Mouse (Mus musculus) adrenal gland, postnatal 14 days (tissue): ENCODE results near the gene Polr3gl. TPM values are rescaled to one million over a fixed set of nuclear protein-coding genes. Genes with fewer than 3 reads are reported as not detected.
A peak's percentile ranks its signal among the peaks of the same experiment; 100 is the strongest.

ENCODE experiments used
- DNase-seq: peaks from one replicate; pipeline ENCODE4 v3.0.0; 2021; ENCODE audit warnings: mixed read lengths
- total RNA-seq: library from RNA; stranded (reverse); gene quantifications from 2 replicates; pipeline ENCODE4 v1.2.3, GENCODE M21; 2021

The Polr3gl gene
- total RNA-seq, 1 experiment from 2014 or later = 36.1 TPM

DNA sequence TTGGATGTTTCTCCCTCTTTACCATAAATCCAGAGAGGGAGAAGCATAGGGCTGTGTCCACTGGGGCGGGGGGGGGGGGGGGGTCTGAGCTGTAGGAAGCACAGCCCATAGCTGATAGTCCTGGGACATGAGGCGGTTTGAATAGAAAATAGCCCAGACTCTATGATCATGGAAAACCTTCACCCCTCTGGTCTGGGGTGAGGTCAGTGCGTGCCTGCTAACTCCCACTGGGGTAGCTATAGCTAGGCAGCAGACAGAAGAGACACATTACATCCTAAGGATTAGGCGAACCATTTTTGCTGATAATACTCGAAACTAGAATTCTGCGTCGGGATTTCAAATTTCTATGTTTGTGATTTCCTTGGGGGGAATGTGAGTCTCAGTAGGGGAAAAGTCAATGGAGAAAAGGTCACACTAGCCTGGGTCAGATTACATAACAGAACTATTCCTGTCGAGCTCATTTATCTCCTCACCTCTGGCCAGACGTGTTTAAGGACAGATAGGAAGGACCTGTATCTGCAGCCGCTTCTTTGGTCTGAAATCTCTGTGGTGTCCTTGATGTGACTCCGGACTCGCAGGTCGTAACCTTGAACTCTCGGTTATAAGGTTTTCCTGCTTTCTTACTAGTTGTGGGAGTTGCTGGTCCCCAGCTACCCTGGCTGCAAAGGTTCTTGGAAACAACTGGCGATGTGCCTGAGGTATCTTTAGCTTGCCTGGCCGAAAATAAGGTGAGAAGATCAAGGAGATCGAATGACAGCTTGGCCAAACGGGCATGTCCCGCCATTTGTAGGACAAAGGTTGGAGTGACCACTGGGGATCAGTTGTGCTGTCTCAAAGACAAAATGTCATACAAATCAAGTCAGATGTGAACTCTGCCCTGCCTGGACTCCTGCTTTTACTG lies 20.1 kb downstream of the Polr3gl start:
- peak; percentile 75 for DNase-seq

DNA sequence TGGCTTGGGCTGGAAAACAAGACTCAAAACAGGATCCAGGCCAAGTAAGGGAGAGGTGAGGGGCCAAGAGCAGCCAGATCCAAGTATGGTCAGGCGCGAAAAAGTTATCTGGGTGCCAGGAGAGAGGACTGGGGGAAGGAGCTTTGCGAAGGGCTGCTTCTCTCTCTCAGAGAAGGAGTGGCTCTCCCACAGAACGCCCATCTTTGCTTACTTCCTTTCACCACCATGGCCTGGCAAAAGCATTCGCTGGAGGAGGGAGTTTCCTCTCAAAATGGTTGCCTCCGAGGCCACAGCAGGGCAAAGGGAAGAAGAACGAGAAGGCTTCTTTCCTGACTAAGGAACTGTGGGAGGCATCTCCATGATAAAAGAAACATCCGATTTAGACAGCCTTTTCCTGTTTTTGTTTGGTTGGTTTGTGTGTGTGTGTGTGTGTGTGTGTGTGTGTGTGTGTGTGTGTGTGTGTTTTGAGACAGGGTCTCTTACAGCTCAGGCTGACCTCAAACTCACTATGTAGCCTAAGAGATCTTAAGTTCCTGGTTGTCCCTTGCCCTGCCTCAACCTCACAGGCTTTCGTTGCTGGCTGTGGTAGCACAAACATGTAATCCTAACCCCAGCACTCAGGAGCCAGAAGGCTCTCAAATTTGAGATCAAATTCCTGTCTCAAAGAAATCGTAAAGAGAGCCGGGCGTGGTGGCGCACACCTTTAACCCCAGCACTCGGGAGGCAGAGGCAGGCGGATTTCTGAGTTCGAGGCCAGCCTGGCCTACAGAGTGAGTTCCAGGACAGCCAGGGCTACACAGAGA lies 21.9 kb downstream of the Polr3gl start:
- peak; percentile 71 for DNase-seq

DNA sequence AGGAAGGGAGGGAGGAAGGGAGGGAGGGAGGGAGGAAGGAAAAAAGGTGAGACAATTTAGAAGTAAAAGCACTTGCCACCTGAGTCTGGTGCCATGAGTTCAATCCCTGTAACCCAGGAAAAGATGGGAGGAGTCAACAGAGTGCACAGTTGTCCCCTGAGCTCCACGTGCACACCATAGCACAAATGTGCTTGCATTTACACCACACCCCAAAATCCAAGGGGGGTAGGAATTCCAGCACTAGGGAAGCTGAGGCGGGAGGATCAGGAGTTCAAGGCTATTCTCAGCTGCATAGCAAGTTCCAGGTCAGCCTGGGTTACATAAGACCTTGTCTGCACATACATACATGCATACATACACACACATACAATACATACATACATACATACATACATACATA lies 22.6 kb downstream of the Polr3gl start:
- no peak for DNase-seq

DNA sequence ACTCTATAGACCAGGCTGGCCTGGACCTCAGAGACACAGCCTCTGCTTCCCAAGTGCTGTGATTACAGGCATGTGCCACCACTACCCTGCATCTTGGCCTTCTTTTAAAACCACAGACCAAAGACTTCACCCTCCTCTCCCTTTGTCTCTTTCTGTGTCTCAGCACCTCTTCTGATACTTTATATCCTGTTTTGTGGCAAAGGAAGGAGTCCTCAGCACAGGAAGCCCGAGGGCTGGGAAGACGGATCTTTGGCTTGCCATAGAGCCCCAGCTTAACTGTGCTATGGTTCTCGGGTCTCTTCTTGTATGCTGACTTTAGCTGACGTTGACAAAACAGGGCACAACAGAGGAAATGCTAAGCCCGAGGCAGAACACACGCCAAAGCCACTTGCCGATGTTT lies 23.3 kb downstream of the Polr3gl start:
- DNase-seq = no peak

DNA sequence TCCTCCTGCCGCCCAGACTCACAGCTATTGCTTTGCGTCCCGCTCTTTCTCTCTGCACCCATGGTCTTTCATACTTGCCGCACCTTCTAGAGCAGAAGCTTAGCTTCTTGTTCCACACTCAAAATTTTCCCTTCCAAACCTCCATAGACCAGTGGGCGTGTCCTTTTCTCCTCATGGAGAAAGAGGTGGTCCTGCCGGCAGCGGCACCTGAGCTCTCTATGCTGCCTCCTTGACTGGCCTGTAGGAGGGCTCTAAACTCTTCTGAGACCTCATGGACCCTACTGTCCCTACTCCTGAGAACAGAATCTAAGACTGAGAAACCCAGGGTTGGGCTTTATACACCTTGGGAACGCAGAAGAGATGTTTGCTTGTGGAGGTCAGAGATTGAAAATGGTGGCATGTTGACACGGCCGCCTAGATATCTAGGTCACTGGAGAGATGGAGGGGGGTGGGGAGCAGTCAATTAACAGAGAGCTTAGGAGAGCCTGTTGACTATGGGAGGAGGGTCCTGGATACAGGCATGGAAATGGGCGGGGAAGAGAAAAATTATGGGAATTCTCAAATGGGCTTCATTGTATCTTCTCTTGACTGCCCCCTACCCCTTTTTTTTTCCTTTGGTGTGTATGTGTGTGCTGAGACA lies 23.9 kb downstream of the Polr3gl start:
- DNase-seq = no peak

DNA sequence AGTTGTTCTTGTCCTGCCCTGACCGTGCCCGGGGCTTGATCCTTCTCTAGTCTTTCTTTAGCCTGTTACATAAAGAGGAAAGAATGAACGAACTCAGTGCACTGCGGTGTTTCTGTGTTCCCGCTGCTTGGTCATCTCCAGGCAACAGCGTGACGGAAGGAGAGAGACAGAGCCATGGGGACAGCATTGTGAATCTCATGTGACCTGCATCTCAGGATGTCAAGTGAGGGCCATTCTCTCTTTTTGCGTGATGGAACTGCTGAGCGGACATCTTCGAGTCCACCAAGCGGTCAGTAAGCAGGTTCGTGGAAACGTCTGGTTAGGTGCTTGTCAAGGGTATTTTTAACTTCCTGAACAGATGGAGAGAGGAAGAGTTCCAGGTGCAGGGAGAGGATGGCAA lies 24.5 kb downstream of the Polr3gl start:
- no peak for DNase-seq

DNA sequence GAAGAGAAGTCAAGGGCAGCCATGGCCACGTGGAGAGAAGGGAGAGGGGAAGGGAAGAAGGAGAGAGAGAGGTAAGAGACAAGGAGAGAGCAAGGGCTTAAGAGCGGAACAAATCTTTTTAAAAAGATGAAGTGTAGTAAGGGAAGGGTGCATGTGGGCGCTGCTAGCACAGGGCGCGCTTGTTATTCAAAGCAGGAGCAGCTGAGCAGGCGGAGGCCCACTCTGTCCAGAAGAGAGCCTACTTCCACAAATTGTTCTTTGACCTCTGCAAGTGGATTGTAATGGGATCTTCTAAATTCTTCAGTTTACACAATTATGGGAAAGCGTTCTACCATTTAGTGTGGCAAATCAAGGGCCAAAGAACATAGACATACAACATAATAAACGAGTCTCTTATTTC lies 25.4 kb downstream of the Polr3gl start:
- DNase-seq = no peak

DNA sequence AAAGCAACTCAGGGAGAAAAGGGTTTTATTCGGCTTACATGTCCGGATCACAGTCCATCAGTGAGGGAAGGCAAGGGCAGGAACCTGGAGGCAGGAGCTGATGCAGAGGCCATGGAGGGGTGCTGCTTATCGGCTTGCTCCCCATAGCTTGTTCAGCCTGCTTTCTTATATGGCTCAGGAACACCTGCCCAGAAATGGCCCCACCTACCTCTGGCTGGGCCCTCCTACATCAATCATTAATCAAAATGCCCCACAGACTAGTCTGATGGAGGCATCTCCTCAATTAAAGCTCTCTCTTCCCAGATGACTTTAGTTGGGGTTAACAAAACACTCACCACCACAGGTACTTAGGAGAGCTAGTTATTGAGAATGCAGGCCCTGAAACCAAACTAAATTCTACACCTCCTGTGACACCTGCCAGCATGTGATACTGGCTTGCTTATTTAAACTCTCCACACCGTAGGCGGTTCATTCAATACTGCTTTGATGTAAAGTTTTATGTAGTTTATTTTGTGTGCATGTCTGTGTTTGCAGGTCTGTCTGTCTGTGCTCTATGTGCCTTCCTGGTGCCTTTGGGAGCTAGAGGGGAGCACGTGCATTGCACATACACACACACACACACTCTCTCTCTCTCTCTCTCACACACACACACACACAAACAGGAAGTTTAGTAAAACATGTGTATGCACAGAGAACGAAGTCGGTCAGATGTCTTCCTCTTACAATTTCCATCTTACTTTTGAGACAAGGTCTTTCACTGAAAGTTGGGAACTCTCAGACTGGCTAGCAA lies 27.1 kb downstream of the Polr3gl start:
- DNase-seq = no peak

DNA sequence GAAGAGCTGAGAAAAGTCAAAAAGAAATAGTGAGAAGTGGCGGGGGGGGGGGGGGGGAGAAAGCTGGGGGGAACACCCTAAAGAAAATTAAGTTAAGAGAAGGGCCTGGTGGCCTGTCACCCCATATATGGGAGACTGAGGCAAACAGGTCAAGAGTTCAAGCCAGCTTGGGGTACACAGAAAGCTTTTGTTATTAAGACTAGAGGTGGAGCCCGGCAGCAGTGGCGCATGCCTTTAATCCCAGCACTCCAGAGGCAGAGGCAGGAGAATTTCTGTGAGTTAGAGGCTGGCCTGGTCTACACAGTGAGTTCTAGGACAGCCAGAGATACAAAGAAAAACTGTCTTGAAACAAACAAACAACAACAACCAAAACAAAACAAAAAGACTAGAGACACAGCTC lies 28.9 kb downstream of the Polr3gl start:
- no peak for DNase-seq

DNA sequence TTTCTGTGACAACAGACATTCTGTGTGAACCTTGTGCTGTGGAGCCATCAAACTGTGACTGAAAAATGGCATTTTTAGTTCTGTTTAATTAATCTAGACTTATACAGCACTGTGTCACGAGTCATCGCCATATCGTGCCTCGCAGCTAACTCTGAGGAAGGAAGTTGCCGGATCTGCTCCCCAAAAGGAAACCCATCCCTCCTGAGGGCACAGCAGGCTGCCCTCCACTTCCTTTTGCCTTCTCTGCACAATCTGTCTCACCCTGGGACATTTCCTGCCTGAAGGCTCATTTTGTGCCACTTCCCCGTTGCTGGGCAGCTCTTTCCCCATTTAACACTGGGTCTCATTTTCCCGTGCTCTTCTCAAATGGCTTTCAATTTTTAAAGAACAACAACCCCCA lies 29.3 kb downstream of the Polr3gl start:
- DNase-seq = peak; percentile 66

DNA sequence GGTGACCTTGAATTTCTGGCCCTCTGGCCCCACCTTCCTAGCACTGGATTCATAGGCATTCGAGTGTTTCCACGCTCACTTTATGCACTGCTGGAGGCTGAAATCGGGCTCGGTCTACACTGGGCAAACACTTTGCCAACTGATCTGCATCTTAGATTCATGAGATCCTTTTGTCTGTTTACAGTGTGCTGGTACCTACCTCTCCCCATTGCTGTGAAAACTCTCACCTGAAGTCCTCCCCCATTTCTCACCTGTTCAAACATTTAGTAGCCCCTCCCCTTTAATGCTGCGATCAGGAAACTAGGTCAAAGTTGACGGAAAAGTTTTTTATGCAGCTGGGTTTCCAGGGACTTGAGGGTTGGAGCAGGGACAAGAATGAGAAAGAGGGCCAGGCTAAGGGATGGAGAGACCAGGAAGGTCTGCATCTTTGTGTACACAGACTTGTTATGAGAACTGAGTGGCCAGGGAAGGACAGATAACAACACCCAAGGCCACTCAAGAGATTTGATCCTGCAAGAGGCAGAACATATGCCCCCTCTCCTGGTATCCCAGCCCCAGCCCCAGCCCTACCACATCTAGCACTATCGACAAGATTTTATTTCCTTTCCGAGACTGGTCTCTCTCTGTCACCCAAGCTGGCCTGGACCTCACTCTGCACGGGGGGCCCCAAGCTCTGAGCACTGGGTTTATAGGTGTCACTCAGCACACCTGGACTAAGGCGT lies 29.9 kb downstream of the Polr3gl start:
- DNase-seq = peak; percentile 52

DNA sequence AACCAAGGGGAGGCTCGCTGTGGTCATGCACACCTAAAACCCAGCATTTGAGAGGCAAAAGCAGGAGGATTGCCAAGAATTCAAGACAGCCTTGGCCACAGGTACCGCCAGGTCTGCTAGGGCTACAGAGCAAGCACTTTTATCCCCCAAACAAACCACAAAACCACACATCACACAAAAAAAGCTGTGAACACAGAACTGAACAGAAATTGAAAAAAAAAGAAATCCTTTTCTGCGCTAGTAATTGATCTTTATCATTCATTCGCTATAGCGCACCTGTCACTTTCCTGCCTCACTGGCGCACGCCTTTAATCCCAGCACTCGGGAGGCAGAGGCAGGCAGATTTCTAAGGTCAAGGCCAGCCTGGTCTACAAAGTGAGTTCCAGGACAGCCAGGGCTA lies 30.7 kb downstream of the Polr3gl start:
- peak; percentile 64 for DNase-seq

DNA sequence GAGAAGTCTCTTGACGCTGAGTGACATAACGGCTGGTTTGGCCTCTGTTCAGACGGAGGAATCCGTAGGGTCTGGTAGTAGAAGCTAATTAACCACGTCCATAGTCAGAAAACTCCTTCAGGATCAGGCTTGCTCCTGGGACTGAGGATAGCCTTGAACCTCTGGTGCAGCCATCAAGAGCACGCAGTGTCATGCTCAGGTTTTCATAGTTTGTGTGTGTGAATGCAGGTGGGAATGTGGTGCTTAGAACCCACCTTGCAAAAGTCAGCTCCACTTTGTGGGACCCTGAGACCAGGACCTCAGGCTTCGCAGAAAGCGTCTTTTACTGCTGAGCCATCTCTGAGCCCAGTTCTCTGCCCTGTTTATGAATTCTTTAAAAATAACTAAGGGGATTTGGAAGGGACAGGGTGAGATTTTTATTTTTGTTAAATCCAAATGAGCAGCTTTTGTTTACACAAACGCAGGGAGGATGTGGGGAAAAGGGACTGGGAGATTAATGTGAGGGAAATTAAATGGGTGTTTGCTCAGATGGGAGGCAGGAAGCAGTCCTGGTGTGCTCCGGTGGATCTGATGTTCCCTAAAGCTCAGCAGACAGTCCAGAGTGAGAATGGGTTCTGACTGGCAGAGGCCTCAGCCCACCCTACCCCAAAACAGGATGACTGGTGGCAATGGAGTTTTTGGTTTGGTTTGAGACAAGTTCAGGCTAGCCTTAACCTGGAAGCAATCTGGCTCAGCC lies 31.9 kb downstream of the Polr3gl start:
- DNase-seq = peak; percentile 59

DNA sequence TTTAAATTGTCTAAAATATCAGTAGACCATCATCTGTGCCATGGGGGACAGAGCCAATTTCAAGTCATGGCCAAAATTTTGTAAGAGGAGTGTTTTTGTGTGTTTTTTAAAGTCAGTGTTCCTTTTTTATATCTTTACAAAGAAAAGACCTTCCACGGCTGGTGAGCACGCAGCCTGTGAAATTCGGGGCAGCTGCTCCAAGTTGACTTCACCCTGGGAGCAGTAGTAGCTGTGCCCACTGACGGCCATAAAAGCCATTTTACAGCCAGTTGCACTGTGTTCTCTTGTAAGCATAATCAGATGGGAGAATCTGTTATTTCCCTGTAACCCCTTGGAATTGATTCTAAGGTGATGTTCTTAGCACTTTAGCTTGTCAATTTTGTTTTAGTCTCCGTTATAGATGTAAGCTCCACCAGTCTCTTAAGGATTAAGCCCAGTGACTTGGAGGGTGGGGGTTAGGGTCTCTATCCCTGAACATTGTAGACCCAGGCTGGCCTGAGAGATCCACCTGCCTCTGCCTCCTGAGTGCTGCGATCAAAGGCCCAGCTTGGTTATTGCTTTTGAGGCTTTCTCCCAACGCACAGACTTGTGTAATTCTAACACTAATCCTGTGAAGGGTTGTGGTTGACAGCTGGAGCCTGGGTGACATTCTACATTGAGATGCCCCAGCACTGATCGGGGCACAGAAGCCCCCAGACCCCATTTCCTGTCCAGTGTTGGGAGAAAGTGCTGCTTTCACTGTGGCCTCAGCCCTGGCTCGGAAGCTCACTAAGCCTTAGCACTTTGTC lies 32.9 kb downstream of the Polr3gl start:
- peak; percentile 16 for DNase-seq

DNA sequence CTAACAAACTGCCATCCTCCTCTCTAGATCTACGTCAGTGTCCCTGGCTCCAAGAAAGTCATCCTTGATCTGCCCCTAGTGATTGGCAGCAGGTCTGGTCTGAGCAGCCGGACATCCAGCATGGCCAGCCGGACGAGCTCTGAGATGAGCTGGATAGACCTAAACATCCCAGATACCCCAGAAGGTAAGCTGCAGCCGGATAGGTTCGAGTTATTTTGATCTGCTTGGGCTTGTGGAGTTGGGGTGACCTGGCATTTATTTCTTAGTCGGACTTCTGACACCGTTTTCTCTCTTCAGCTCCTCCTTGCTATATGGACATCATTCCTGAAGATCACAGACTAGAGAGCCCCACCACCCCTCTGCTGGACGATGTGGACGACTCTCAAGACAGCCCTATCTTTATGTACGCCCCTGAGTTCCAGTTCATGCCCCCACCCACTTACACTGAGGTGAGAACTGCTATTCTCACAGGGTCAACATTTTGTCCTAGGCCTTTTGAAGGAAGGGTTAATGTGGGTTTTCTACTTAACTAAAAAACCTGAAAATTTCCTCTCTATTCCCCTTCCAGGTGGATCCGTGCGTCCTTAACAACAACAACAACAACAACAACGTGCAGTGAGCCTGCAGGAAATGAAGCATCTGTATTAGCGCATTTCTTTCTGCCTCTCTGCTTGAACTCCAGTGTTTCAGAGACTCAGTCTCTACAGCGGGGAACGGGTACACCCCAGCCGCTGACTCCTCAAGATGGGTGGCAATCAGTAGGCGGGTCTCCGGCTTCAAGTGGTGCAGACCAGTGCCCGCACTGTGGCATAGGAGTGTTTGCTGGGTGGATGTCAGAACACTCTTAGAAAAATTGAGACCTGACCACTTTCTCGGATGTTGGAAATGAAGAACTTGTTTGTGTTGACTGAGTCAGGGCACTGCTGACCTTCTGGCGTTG lies 33.8 kb downstream of the Polr3gl start:
- peak; percentile 44 for DNase-seq

DNA sequence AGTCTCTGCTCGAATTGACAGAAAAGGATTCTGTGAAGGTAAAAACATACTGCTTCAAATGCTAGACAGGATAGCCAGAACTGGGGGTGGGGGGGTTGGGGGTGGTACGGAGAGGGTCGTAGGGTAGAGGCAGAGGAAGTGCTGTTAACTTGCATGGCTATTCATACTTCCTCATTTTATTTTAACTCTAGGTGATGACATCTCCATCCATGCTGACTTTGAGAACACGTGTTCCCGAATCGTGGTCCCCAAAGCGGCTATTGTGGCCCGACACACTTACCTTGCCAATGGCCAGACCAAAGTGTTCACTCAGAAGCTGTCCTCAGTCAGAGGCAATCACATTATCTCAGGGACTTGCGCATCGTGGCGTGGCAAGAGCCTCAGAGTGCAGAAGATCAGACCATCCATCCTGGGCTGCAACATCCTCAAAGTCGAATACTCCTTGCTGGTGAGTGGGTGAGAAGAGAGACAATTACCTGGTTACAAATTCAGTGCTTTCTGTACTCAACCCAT lies 34.5 kb downstream of the Polr3gl start:
- no peak for DNase-seq

DNA sequence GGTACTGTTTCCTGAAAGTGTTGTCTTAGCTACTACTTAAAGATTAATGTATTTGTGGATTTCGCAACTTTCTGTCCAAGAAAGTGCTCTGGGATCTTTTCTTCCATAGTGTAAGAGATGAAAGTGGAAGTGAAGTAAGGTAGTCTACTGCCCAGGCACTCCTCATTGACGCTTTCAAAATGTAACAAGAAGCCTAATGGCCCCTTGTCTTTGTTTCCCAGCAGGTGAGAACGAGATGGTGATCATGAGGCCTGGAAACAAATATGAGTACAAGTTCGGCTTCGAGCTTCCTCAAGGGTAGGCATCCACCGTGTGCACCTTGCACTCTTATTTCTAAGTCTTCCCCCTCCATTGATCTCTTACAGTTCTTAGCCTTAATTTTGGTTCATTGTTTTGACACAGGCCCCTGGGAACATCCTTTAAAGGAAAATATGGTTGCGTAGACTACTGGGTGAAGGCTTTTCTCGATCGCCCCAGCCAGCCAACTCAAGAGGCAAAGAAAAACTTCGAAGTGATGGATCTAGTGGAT lies 35.2 kb downstream of the Polr3gl start:
- DNase-seq = no peak

DNA sequence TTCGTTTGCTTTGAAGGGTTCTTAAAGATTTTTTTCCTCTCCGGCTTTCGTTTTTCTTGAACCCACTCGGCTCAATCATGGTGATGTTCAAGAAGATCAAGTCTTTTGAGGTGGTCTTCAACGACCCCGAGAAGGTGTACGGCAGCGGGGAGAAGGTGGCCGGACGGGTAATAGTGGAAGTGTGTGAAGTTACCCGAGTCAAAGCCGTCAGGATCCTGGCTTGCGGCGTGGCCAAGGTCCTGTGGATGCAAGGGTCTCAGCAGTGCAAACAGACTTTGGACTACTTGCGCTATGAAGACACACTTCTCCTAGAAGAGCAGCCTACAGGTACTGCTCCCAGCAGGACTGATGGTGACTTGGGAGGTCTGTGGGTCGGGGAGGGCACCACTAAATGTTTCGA lies 35.8 kb downstream of the Polr3gl start:
- DNase-seq = peak; percentile 63
